Mouse (Mus musculus): Measurements from ENCODE around the gene Gpx5.

The Gpx5 gene

GRCm38 (mm10) chr13:21292631-21293030, at the start of gene Gpx5:
TSS of gene Gpx5 (minus strand) at chr13:21292731.
- DNase-seq (ENCODE audit: low read depth, low spot score), result no peak

- no peak for DNase-seq (ENCODE audit: low read depth, low spot score)
These were observed 34.9 kb upstream of the Gpx5 start for GRCm38 (mm10) chr13:21327424-21327823.

GRCm38 (mm10) chr13:21326657-21327211, 34.2 kb upstream of the Gpx5 start:
- peak; percentile 63 for DNase-seq (ENCODE audit: low read depth, low spot score)

GRCm38 (mm10) chr13:21326191-21326590, 33.7 kb upstream of the Gpx5 start:
- peak; percentile 6 for DNase-seq (ENCODE audit: low read depth, low spot score)

- no peak for DNase-seq (ENCODE audit: low read depth, low spot score)
These were observed 30.9 kb upstream of the Gpx5 start for GRCm38 (mm10) chr13:21323405-21323804.

- DNase-seq (ENCODE audit: low read depth, low spot score), result peak; percentile 36
These were observed 30.2 kb upstream of the Gpx5 start for GRCm38 (mm10) chr13:21322509-21323375.

- peak; percentile 15 for DNase-seq (ENCODE audit: low read depth, low spot score)
These were observed 29.5 kb upstream of the Gpx5 start for GRCm38 (mm10) chr13:21321890-21322494.

GRCm38 (mm10) chr13:21320262-21320661, 27.7 kb upstream of the Gpx5 start:
- DNase-seq (ENCODE audit: low read depth, low spot score), result no peak

GRCm38 (mm10) chr13:21313903-21314302, 21.4 kb upstream of the Gpx5 start:
- DNase-seq (ENCODE audit: low read depth, low spot score), result no peak

GRCm38 (mm10) chr13:21312854-21313253, 20.3 kb upstream of the Gpx5 start:
- DNase-seq (ENCODE audit: low read depth, low spot score), result no peak

- DNase-seq (ENCODE audit: low read depth, low spot score), result no peak
These were observed 19.4 kb upstream of the Gpx5 start, which contains the start of gene Gpx6 for GRCm38 (mm10) chr13:21311926-21312325. TSS of gene Gpx6 (plus strand) at chr13:21312125.

GRCm38 (mm10) chr13:21309788-21310187, 17.3 kb upstream of the Gpx5 start:
- DNase-seq (ENCODE audit: low read depth, low spot score), result no peak

- DNase-seq (ENCODE audit: low read depth, low spot score), result no peak
These were observed 12.0 kb upstream of the Gpx5 start for GRCm38 (mm10) chr13:21304483-21305066.

GRCm38 (mm10) chr13:21298557-21298956, 6.0 kb upstream of the Gpx5 start:
- DNase-seq (ENCODE audit: low read depth, low spot score), result no peak

- peak; percentile 77 for DNase-seq (ENCODE audit: low read depth, low spot score)
These were observed 13.0 kb downstream of the Gpx5 start for GRCm38 (mm10) chr13:21279559-21279958.

GRCm38 (mm10) chr13:21279076-21279475, 13.5 kb downstream of the Gpx5 start:
- DNase-seq (ENCODE audit: low read depth, low spot score), result no peak

- no peak for DNase-seq (ENCODE audit: low read depth, low spot score)
These were observed 16.0 kb downstream of the Gpx5 start for GRCm38 (mm10) chr13:21276551-21276950.

GRCm38 (mm10) chr13:21275815-21276550, 16.5 kb downstream of the Gpx5 start:
- DNase-seq (ENCODE audit: low read depth, low spot score), result peak; percentile 83

GRCm38 (mm10) chr13:21275021-21275814, 17.3 kb downstream of the Gpx5 start:
- no peak for DNase-seq (ENCODE audit: low read depth, low spot score)

GRCm38 (mm10) chr13:21268262-21268661, 24.3 kb downstream of the Gpx5 start:
- DNase-seq (ENCODE audit: low read depth, low spot score), result no peak

GRCm38 (mm10) chr13:21267541-21267940, 25.0 kb downstream of the Gpx5 start:
- no peak for DNase-seq (ENCODE audit: low read depth, low spot score)

Measured in telencephalon, adult 2 months (tissue).